Mouse (Mus musculus): ENCODE results near the gene Nos1ap. TPM values are rescaled to one million over a fixed set of nuclear protein-coding genes. Genes with fewer than 3 reads are reported as not detected.

Gene Nos1ap
- total RNA-seq, 2 experiments from 2014 or later: 207 to 209 TPM

DNA sequence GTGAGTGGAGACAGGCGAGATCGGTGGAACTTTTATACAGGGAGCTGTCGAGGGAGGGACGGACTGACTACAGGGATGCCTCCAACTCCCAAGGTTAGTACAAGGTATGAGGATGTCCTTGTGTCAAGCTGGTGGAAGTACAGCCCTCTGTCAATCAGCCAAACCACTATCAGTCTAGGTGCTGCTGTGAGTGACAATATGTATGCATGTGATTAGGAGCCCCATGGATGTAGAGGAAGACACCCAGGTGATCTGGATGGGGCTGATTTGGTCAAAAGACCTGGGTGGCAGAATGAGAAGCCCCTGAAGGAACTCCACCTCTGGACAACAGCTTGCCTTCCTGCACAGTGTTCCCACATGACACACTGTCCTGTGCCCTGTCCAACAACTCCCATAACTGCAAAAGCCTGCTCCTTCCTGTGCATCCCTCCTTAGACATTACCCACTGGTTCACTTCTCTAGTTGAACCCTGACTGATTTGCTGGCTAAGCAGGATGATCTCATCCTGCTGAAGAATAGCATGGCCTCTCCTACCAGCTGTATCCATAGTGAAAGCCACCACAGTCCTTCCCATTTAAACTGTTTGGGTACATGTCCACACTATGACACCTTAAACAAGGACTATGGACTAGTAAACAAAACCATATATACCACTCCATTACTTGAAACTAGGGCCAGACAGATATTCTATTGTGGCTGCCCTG is 35.3 kb downstream of the Nos1ap start:
- TF ChIP-seq CTCF (conservative IDR thresholded peaks at IDR 0.05): no peak
- Histone ChIP-seq H3K4me3 (no peak overlapping the region), H3K27ac (peak overlapping the region; percentile 84)
- DNase-seq (ENCODE audit: low spot score in 2 of 2): no peak

DNA sequence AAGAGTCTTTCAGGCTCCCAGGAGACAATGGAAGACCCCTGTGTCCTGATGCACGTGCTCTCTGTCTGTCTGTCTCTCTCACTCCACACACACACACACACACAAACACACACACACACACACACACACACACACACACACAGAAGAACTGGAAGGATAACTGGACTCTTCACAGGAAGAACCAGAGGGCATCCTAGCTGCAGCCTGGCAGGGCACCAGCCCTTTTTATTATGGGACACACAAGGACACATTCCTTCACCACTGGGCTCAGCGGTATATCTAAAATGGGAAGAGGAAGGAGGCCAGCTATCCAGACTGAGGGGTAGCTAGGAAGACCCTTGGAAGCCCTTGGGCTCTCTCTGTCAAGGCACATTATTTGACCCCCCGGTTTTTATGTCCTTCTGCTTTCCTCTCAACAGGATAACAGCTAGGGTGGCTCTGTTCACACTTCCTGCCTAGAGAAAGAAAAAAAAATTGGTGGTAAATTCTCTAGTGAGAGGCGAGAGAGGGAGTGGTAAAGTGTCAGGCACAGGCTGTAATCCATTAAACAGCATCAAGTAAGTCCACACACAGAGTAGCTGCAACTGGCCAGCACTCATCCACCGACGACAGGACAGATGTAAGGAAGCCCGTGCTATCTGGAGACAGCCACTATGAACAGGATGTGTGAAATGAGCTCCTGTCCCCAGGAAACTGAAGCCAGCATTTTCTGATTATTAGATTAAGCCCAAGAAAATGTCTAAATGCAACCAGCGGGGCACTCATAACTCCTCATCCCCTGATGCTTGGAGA is 38.8 kb downstream of the Nos1ap start:
- H3K4me3 ChIP-seq: no peak overlapping the region
- DNase-seq (ENCODE audit: low spot score in 2 of 2): no peak
- no peak for TF ChIP-seq CTCF (conservative IDR thresholded peaks at IDR 0.05)
- peak overlapping the region; percentile 91 for H3K27ac ChIP-seq

DNA sequence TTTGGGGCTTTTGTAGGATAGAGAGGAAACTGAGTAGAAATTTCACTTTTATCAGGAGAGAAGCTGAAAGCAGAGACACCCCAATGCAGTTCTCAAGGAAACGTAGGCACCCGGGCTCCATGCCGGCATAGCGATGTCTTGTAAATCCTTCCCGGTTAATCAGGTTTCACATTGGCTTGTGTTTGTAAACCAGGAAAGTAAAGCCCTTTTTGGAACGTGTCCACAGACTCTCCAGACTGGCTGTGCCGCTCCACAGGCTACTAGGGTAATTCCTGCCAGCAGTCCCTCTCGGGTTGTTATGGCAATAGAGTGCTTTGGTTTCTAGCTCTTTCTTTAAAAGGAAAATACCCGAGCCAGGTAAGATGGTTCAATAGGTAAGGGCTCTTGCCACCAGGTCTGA is 40.6 kb downstream of the Nos1ap start:
- peak overlapping the region; percentile 30; the same call in 1 of the 2 replicates for H3K4me3 ChIP-seq
- no peak for TF ChIP-seq CTCF (conservative IDR thresholded peaks at IDR 0.05)
- H3K27ac ChIP-seq: peak overlapping the region; percentile 91
- peak; percentile 44 to 61 for DNase-seq (ENCODE audit: low spot score in 2 of 2)

DNA sequence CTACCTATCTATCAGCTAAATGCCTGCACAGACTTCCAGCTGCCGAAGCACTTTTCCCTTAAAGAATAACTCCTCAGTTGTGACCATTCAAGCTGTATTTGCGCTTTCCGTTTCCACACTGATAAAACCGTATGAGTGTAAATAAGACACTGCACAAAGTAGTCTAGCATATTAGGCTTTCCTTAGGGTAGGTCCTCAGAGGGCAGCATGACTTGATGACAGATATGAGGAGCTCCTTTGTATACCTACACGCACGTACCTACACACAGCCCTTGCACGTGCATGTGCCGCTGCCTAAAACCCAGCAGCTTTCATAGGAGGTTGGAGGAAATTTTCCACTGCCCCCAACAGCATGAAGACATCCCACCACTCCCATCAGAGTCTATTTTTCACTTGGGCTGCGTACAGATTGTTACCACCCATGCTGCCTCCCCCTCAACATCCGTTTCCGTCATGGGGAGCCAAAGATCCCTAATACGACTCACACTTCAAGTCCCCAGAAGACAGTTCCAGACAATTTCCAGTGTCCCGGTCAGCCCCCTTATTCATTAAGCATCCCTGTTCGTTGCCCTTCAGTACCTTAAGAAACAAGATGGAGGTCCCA is 41.4 kb downstream of the Nos1ap start:
- Histone ChIP-seq H3K27ac (peak overlapping the region; percentile 91), H3K4me3 (no peak overlapping the region)
- DNase-seq (ENCODE audit: low spot score in 2 of 2): peak; percentile 64 to 72
- no peak for TF ChIP-seq CTCF (conservative IDR thresholded peaks at IDR 0.05)

DNA sequence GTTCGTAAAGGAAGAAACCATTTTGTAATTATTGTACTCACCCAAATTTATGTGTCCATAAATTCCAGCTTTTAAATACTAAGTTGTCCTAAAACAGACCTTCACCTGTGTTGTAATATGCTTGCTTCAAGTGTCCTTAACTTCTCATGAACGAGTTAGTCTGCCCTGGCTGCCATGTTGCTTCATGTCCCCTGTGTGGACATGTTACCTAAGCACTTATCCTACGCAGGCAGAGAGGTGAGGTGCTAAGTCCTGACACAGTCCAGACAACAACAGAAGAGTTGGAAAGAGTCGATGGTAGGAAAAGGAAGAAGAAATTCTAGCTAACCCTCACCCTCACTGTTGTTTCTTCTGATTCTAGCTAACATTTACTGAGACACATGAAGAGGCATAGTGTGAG is 43.4 kb downstream of the Nos1ap start:
- Histone ChIP-seq H3K4me3 (no peak overlapping the region), H3K27ac (peak overlapping the region; percentile 24; the same call in 1 of the 2 replicates)
- DNase-seq (ENCODE audit: low spot score in 2 of 2): no peak
- TF ChIP-seq CTCF (conservative IDR thresholded peaks at IDR 0.05): no peak

DNA sequence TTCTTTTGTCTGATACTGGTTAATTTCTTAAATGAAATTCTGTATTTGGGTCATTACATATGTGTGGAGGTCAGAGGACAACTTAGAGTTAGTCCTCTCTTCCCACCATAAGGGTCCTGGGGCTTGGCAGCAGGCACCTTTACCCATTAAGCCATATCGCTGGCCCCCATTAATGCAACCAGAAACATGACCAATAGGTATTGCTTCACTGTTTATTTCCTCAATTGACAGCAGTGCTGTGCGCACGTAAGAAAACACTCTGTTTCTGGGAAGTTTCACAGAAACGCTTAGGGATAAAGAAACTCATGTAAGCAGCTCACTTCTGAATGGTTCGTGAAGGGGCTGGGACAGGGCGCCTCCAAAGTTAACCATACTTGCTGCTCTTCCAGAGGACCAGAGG is 44.4 kb downstream of the Nos1ap start:
- H3K4me3 ChIP-seq: no peak overlapping the region
- TF ChIP-seq CTCF (conservative IDR thresholded peaks at IDR 0.05): no peak
- peak overlapping the region; percentile 24; the same call in 1 of the 2 replicates for H3K27ac ChIP-seq
- DNase-seq (ENCODE audit: low spot score in 2 of 2): no peak

DNA sequence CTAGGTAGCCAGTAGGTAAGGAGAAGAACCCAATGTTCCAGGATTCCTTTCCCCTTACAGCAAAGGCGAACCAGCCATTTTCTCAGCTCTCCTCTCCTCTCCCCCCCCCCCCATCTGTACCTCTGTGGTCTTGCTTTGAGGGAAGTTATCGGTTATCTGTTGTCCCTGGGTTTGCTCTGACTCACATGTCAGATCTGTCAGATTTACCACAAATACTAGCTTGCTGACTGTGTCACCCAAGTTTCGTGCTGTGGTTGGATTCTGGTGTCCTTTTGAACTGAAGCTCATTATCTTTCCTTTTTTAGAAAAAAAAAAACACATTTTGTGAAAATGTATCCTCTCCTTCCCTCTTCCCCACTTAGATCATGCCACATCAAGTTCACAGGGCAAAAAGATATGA is 50.2 kb downstream of the Nos1ap start:
- TF ChIP-seq CTCF (conservative IDR thresholded peaks at IDR 0.05): no peak
- peak overlapping the region; percentile 80 for H3K27ac ChIP-seq
- DNase-seq (ENCODE audit: low spot score in 2 of 2): no peak
- no peak overlapping the region for H3K4me3 ChIP-seq

DNA sequence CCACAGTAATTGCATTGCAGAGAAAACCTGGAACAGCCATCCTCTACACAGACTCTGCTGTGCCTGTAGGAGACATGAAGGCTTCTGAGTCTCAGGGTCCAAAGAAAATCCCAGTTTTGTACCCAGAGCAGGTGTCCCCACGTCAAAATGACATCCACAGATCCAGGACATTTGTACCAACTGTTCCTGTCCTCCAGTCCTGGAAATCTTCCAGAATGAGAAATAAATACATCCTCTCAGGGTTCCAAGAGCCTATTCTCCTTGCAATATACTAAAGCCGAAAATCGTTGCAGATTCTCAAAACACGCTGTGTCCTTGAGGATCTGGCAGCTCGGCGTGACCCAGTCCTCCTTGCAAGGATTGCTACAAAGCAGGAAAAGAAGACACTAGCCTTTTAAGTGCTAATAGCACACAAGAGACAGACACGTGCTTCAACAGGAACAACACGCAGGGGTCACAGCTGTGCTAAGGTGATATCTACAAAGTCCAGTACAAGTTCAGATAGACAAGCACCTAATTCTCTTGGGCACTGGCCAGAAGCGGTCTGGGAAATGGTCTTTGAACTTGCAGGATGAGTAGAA is 51.1 kb downstream of the Nos1ap start:
- Histone ChIP-seq H3K4me3 (no peak overlapping the region; the same call in 1 of the 2 replicates), H3K27ac (peak overlapping the region; percentile 80)
- DNase-seq (ENCODE audit: low spot score in 2 of 2): peak in 1 of 2 experiments; percentile 37
- TF ChIP-seq CTCF (conservative IDR thresholded peaks at IDR 0.05): no peak

DNA sequence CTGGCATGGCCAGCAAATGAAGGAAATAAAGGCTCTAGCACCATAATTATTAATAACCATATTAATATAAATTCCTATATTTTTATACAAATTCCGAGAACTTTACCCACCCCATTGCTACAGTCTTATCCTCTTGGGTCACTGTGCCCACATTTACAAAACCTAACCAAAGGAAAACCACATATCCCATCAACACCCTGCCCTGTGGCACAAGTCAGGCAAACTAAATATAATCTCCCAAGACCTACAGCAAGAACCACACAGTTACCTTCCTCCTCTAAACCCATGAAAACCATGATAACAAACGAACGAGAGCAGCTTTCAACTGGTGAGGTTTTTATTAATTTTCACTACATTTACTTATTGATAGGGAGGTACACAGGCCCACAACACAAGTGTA is 53.3 kb downstream of the Nos1ap start:
- Histone ChIP-seq H3K27ac (no peak overlapping the region), H3K4me3 (no peak overlapping the region)
- DNase-seq (ENCODE audit: low spot score in 2 of 2): no peak
- no peak for TF ChIP-seq CTCF (conservative IDR thresholded peaks at IDR 0.05)

DNA sequence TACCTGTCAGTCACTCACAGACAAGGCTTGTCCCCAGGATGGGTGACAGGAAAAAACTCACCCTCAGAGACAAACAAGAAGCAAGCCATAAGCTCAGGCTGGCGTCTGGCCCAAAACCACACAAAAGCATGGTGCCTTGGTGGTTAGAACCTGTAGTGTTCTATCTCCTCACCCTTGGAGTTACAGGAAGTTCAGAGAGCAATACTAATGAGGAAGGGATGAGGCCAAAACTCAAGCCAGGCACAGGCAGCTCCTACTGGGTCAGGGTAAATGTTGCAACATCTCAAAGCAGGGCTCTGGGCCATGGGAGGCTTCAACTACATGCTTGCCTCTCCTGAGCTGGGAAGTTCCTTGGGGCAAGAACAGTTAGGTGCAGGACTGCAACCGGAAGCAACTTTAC is 54.4 kb downstream of the Nos1ap start:
- no peak overlapping the region for H3K27ac ChIP-seq
- TF ChIP-seq CTCF (conservative IDR thresholded peaks at IDR 0.05): no peak
- no peak for DNase-seq (ENCODE audit: low spot score in 2 of 2)
- H3K4me3 ChIP-seq: no peak overlapping the region

DNA sequence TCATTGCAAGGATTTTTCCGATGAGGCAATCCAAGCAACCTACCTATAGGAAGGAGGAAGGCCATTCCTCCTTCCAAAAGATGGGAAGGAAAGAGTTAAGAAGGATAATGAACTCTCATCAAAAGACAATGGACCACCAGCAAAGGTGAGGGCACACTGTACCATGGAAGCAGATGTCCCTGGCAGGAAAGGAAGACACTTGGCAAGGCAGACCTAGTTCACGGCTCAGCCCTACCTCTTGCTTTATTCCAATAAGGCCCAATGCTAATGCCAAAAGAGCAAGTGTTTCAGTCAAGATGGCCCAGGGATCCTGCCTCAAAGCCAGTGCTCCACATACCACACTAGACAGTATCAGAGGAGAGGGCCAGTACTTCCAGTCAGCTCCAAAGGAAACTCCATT is 58.4 kb downstream of the Nos1ap start:
- DNase-seq (ENCODE audit: low spot score in 2 of 2): no peak
- TF ChIP-seq CTCF (conservative IDR thresholded peaks at IDR 0.05): no peak
- Histone ChIP-seq H3K27ac (no peak overlapping the region), H3K4me3 (no peak overlapping the region)

DNA sequence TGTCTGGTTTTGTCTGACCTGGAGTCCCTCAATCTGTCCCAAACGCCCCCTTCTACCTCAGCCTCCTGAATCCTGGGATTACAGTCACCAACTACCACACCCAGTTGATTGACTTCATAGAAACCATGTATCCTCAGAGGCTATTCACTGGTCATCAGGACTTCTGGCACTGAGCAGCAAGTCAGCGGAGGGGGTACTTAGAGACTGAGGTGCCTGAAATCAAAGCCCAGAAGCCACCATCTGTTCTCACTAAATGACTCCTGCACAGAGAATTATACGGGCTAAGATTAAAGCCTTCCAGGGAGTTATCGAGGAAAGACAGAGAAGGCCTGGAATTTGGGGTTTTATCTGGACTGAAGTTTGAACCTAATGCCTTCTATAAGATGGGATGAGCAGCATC is 59.2 kb downstream of the Nos1ap start:
- no peak for DNase-seq (ENCODE audit: low spot score in 2 of 2)
- no peak overlapping the region for H3K27ac ChIP-seq
- no peak overlapping the region for H3K4me3 ChIP-seq
- no peak for TF ChIP-seq CTCF (conservative IDR thresholded peaks at IDR 0.05)

DNA sequence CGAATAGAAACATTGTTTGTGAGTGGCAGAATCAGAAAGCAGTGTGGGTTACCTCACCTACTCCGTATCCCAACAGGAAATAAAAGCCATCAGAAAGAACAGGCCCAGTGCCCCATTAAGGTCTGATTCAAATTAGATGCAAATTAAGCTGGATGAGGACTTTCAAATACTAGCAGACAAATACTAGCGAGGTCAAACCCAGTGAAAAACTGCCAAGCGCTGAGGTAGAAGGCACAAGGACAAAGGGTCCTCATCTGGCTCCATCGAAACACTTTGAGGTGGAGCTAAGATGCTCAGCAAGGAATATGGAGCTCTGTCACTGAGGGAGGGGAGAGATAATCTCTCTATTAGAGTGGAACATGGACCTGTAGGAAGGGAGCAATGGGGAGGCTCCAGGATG is 66.8 kb downstream of the Nos1ap start:
- no peak for TF ChIP-seq CTCF (conservative IDR thresholded peaks at IDR 0.05)
- no peak overlapping the region for H3K27ac ChIP-seq
- no peak for DNase-seq (ENCODE audit: low spot score in 2 of 2)
- H3K4me3 ChIP-seq: no peak overlapping the region
